Mouse (Mus musculus) regulatory T cell (primary cell): ENCODE data around the gene Hfe2.
"Not testable (repeated sequence)": the region's sequence is repeated elsewhere in the genome, so short reads cannot be mapped to it uniquely, and the experiment has no call there.

Experiments
- in situ Hi-C: fragments of 300-600 bp; cut with MboI, MseI; formaldehyde crosslinking; loops from one replicate; pipeline ENCODE4 v1.15.1; 2025; ENCODE audit warnings: high pct_unique_total_duplicates

Gene Hfe2

GRCm38 (mm10) chr3:96496620-96497275 is 28.2 kb upstream of the Hfe2 start:
- in situ Hi-C loops = not testable (repeated sequence)

DNA sequence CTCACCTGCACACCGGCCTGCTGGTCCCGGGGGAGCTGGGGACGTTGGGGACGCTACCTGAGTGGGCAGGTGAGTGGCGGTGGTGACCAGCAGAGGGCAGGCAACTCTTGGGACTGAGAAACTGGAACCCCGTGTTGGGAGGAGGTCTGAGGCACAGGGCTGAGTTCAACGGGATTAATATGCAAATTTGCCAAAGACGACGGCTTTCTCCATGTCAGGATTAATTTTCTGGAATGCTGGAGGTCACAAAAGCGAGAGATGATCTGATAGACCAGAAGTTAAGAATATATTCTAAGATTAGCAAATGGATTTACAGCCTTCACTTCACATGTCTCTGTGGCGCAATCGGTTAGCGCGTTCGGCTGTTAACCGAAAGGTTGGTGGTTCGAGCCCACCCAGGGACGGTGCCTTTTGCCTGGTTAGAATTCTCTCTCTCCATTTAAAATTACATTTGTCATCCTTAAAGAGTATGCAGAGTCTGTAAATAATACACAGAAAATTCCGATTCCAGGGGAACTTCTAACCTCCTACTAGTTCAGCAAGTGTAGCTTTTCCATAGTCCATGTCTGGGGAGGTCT is 27.4 kb upstream of the Hfe2 start:
- in situ Hi-C loops = no loop called here

DNA sequence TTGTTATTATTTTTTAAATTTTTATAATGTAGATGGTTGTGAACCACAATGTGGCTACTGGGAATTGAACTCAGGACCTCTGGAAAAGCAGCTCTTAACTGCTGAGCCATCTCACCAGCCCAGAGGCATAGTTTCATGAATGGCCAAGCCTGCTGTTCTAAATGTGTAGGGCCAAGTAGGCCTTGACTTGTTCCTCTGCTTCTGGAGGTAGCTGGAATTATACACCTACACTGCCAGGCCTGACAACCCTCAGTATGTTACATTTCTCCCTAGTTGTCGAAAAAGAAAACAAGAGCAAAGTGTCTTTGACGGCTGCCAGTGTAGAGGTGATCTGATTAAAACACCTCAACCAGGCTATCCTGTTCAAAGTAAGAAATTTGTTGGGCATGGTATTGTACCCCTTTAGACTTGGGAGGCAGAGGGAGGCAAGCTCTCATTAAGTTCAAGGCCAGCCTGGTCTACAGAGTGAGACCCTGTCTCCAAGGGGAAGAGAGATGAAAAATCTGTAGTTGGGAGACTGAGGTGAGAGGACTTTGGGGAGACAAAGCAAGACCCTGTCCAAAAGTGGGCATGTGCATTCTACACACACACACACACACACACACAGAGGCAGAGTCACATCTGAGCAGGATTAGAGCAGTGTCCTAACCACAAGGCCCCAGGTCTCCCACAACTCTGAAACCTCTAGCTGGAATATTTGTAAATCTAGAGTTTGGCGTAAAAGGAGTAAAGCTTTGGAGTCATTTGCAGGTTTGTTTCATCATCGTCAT is 26.3 kb upstream of the Hfe2 start:
- in situ Hi-C loops = no loop called here

- in situ Hi-C loops = no loop called here
Observed at GRCm38 (mm10) chr3:96499481-96500288, 25.3 kb upstream of the Hfe2 start.

DNA sequence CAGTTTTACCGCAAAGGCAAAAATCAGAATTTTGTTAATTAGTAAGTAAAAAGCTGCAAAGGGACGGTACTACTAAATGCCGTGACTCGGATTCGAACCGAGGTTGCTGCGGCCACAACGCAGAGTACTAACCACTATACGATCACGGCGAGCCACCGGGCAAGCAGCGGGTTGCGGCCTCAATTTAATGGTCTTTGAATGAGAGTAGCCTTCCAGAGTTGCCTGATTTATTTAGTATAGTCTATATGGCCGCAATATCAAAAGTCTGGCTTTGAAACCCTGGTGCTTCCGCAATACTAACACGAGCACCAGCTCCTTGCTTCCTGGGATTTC is 24.7 kb upstream of the Hfe2 start:
- in situ Hi-C loops = no loop called here

DNA sequence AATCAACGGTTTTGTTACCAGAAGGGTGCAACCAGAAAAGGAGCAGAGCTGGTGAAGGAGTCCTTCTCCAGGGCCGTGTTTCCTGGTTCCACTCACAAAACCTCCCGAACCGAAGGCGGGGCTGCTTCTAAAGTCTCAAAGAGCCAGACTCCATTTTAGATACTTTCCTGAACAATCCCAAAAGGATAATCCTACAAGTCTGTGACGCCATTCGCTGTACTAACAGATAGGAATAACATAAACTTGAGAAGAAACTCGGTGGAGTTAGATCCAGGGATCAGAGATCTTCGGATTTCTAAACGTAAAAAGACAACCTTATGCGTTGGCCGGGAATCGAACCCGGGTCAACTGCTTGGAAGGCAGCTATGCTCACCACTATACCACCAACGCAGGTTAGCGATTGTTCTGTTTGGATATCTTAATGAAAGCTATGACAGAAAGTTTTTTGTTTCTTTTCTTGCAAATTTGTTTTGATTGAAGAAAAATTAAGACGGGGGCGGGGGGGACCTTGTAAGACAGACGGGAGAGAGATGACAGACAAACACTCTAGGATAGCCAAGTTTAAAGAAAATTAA is 24.2 kb upstream of the Hfe2 start:
- in situ Hi-C loops = no loop called here

DNA sequence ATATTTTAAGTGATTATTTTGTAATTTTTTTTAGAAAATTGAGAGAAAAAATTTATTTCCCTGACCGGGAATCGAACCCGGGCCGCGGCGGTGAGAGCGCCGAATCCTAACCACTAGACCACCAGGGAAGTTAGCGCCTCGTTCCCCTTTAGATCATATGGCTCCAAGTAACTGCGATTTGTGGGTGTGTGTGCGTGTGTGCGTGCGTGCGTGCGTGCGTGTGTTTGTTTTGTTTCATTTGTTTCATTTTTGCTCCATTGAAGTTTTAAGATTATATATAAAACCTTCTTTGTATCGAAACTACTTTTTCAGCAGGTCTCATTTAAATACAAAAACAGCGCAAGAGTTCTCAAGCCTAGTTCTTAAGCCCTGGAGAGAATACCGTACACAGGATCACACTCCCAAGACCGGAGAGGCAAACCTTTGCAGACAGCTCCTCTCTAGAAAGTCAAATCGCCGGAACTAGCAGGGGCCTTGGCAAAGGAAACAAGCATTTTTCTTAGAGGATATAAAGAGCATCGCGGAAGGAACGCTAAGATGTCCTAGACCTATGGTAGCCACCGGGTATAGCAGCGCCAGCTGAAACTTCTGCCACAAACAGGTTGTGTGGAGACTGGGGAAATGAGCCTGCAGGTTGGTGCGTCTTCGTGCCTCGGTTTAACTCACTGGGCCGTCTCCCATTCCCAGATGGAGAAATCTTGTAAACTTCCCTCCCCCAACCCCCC is 23.4 kb upstream of the Hfe2 start:
- in situ Hi-C loops = no loop called here

DNA sequence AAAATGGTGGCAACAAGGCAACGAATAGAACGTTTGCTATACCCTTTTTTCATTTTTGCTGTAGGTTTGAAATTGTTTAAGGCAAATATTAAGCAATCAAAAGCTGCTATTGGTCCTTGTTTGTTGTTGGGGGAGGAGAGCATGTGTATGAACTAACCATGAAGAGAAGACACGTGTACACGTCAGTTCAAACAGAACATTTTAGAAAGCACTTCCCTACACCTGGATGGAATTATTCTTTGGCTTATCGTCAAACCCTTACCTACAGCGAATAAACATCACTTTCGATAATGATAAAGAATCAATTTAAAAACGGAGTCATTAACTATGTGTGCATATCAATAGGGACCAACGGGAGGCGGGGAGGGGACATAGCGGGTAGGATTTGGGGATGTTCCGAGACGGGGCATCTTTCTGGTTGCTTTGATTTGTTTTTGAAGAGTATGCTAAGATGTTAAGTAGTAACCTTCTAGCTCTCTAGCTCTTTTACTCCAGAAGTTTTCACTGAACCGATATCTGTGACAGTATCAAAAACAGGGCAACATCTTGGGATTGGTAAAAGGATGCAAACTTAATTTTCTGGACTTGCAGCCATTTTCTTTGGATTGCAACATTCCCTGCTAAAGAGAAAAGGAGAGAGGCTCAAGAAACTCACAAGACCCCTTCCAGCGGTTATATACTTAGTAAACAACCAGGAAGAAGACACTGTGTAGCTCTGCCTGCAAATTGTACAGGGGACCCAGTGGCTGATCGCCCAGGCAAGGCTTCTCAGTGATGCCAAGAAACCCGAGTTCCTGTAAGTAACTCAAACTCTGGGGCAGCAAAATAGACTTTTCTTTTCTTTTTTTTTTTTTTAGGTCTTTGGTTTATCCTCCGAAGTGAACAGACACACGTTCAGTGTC is 22.5 kb upstream of the Hfe2 start:
- in situ Hi-C loops = no loop called here

- in situ Hi-C loops = no loop called here
Observed at GRCm38 (mm10) chr3:96503083-96503450, 21.9 kb upstream of the Hfe2 start.

DNA sequence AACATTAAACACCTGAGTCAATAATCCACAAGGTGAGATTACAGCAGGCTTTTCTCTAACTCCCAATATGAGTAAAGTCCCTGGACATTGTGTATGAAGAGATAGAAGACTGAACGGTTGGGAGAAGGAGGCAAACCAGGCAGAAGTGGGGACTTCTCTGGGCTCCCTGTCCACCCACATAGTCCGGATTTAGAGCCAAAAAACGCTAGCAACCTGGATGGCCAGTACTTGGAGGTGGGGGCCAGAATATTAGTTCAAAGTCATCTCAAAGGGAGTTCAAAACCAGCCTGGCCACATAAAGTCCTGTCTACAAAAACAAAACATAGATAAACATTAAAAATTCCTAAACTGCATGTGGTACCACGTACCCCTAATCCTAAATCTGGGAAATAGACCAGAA is 21.0 kb upstream of the Hfe2 start:
- in situ Hi-C loops = no loop called here

GRCm38 (mm10) chr3:96504931-96505330 is 20.0 kb upstream of the Hfe2 start:
- in situ Hi-C loops = no loop called here

GRCm38 (mm10) chr3:96506396-96507047 is 18.4 kb upstream of the Hfe2 start:
- in situ Hi-C loops = no loop called here

GRCm38 (mm10) chr3:96507966-96508365 is 17.0 kb upstream of the Hfe2 start:
- in situ Hi-C loops = not testable (repeated sequence)

- in situ Hi-C loops = no loop called here
Observed at GRCm38 (mm10) chr3:96520171-96520570, 4.8 kb upstream of the Hfe2 start.

- in situ Hi-C loops = no loop called here
Observed at GRCm38 (mm10) chr3:96522149-96522548, 2.8 kb upstream of the Hfe2 start.

DNA sequence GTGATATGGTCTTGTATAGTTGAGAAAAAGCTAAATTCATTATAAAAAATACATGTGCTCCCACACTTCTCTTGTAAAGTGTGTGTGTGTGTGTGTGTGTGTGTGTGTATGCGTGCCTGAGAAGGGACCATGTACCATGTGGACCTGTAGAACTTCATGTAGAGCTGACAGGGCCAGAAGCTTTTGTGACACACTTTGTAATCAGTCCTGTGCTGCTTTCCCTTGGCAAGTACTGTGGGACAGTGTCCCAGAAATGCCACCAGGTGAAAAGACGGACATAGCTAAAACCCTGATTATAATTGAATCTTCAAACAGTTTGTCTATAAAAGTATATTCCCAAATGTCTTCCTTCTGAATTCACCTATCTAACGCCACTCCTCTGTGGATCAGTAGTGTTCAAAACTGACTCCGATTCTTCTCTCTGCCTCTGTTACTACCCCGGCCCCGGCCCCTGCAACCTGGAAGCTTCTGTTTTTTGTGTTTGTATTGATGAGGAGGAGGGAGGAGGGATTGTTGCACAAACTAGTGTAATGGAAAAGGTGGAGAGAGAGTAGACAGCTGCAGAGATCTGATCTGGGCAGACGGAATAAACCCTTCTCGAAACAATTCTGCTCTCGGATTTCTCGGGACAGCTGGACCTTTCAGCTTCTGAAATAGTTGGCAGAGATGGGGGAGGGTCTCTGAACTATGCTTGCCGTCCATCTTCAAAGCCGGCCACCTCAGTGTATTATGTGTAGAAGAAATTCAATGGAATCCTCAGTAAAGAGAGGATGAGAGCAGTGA is 753 bp upstream of the Hfe2 start:
- in situ Hi-C loops = no loop called here

- in situ Hi-C loops = no loop called here
Observed at GRCm38 (mm10) chr3:96526013-96526762, 1.2 kb downstream of the Hfe2 start.

GRCm38 (mm10) chr3:96526864-96527542 is 2.0 kb downstream of the Hfe2 start:
- in situ Hi-C loops = no loop called here
